Mouse (Mus musculus) B cell, adult 2 months (primary cell): ENCODE data around the gene Insl6.

Experiments
- DNase-seq, 2 experiments: peaks; one replicate each; pipeline ENCODE4 v3.0.0; 2022

Insl6 gene

GRCm38 (mm10) chr19:29354895-29355877 lies 30.0 kb upstream of the Insl6 start:
- peak; percentile 94 to 95 for DNase-seq

GRCm38 (mm10) chr19:29350991-29351390 lies 25.8 kb upstream of the Insl6 start:
- DNase-seq = no peak

- DNase-seq = no peak
These were observed 20.5 kb upstream of the Insl6 start for GRCm38 (mm10) chr19:29345636-29346035.

GRCm38 (mm10) chr19:29344868-29345267 lies 19.7 kb upstream of the Insl6 start:
- DNase-seq = no peak

- no peak for DNase-seq
These were observed 17.1 kb upstream of the Insl6 start for GRCm38 (mm10) chr19:29342281-29342680.

GRCm38 (mm10) chr19:29341029-29341428 lies 15.9 kb upstream of the Insl6 start:
- DNase-seq = no peak

- no peak for DNase-seq
These were observed 11.5 kb upstream of the Insl6 start for GRCm38 (mm10) chr19:29336624-29337023.

GRCm38 (mm10) chr19:29334068-29334745 lies 9.1 kb upstream of the Insl6 start, which contains the start of gene Rln1:
TSS of gene Rln1 (minus strand) at chr19:29334670.
- no peak for DNase-seq

GRCm38 (mm10) chr19:29326822-29327552 lies 1.8 kb upstream of the Insl6 start:
- DNase-seq = no peak

GRCm38 (mm10) chr19:29326396-29326795 lies 1.2 kb upstream of the Insl6 start:
- DNase-seq = no peak

- DNase-seq = no peak
These were observed 660 bp upstream of the Insl6 start for GRCm38 (mm10) chr19:29325852-29326180.

- DNase-seq = peak; percentile 49 to 56
These were observed 1.6 kb downstream of the Insl6 start for GRCm38 (mm10) chr19:29323416-29324049.

- DNase-seq = no peak
These were observed 12.5 kb downstream of the Insl6 start for GRCm38 (mm10) chr19:29312661-29313060.

GRCm38 (mm10) chr19:29311791-29312190 lies 13.4 kb downstream of the Insl6 start:
- DNase-seq = no peak

GRCm38 (mm10) chr19:29308832-29309231 lies 16.3 kb downstream of the Insl6 start:
- no peak for DNase-seq

GRCm38 (mm10) chr19:29302119-29302518 lies 23.0 kb downstream of the Insl6 start:
- DNase-seq = no peak

GRCm38 (mm10) chr19:29300919-29301318 lies 24.2 kb downstream of the Insl6 start:
- DNase-seq = no peak

- DNase-seq = no peak
These were observed 27.8 kb downstream of the Insl6 start for GRCm38 (mm10) chr19:29297366-29297765.

GRCm38 (mm10) chr19:29296166-29296565 lies 29.0 kb downstream of the Insl6 start:
- DNase-seq = no peak

- DNase-seq = no peak
These were observed 30.4 kb downstream of the Insl6 start for GRCm38 (mm10) chr19:29294756-29295155.

GRCm38 (mm10) chr19:29292546-29292945 lies 32.6 kb downstream of the Insl6 start:
- no peak for DNase-seq

GRCm38 (mm10) chr19:29291532-29291931 lies 33.6 kb downstream of the Insl6 start:
- no peak for DNase-seq

GRCm38 (mm10) chr19:29287863-29288262 lies 37.3 kb downstream of the Insl6 start:
- no peak for DNase-seq
